Mouse (Mus musculus): ENCODE results near the gene 2810408A11Rik. TPM values are rescaled to one million over a fixed set of nuclear protein-coding genes. Genes with fewer than 3 reads are reported as not detected.

2810408A11Rik gene
- polyA plus RNA-seq, 1 experiment from 2014 or later: 10.7 TPM

DNA sequence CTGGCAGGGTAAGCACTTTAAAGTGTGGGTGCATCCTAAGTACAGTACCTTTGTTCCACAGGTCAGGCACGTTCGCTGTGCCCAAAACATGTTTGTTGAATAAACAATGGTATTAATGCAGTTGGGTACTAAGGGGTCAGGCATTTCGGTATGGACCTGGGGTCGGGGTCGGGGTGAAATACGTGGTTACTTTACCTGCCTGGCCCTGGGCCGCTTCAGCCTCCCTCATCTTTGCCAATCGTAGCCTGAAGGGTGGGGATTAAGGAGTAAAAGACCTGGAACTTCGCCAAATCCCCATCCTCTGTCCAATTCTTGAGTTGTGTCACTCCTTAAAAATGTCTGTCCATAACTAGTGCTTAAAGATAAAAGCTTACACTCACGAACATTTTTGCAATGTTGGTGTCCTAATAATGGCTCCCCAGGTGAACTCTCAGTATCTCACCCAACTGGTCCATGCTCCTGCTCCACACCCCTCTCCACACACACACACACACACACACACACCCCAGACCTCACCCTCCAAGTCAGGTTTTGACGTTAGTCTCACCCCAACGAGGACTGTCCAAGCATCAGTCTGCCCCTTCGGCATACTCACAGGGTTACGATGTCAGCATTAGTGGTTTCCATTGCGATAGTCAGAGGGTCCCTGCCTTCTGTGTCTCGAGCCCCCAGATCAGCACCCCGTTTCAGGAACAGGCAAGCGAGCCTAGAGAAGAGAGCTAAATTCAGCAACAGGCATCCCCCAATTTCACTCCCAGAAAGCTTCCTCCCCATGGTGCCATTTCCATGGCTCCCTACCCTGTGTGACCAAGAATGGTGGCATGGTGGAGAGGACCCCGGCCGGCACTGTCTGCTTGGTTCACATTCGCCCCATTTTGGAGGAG lies 18.8 kb downstream of the 2810408A11Rik start:
- no peak; the same call in 1 of the 2 replicates for ATAC-seq (replicated peaks; ENCODE audit: low FRiP score, low TSS enrichment, low read depth)
- Histone ChIP-seq H3K36me3 (ENCODE audit: control insufficient read depth, insufficient read depth, low read length) (no peaks in the 10 kb centered on the region), H3K9ac (ENCODE audit: low read length) (peak overlapping the region; percentile 55), H3K4me1 (replicated peaks; ENCODE audit: control insufficient read depth, insufficient read depth, low read length) (peaks cover 20% of the 10 kb centered on the region), H3K27ac (ENCODE audit: low read depth) (peak overlapping the region; percentile 88), H3K27me3 (replicated peaks; ENCODE audit: control insufficient read depth, insufficient read depth, low read length) (no peaks in the 10 kb centered on the region), H3K9me3 (ENCODE audit: control insufficient read depth, low read length) (no peaks in the 10 kb centered on the region), H3K4me2 (ENCODE audit: low read length) (peak overlapping the region; percentile 69), H3K4me3 (ENCODE audit: low read depth, low read length) (peak overlapping the region; percentile 52)
- 57% methylated on average over 21 of the region's 21 CpGs for WGBS
- no peak for DNase-seq (ENCODE audit: low spot score)

DNA sequence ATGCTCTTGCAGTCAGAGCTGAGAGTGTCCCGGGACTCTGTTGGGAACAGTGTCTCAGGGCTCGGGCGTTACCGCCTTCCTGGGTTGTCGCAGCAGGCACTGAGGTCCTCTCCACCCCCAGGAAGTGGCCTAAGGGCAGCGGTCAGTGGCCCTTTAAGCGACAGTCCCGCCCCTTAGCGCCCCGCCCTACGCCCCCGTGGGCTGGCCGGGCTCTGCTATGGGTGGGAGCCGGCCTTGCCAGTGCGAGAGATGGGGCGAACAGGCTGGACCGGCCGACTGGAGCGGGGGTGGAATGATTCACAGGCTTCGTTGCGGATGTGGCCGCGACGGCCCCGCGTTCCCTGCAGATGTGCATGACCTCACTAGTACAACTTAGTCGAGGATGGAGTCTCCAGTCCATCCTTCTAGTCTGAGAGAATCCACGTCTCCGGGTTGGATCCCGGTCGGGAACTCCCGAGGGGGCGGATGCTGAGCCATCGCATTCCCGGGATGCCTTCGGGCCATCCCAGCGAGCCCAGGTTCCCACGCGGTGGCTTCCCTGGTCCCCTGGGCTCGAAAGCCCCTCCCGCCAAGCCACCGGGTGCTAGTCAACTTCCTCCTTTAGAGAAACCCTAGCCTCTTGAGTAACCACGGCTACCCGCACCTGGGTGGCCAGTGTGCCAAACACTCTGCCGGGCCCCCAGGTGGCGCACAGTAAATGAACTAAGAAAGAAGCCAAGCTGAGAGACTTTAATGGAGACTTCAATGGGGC lies 19.8 kb downstream of the 2810408A11Rik start, which contains the start of gene Kctd11:
TSS of gene Kctd11 (minus strand) at position 554 of the 751 bp plus-strand sequence.
- peak within 1 kb of the TSS; percentile 88 for H3K27ac ChIP-seq (ENCODE audit: low read depth)
- WGBS: under 1% methylated on average over 46 of the region's 46 CpGs
- H3K9ac ChIP-seq (ENCODE audit: low read length): peak within 1 kb of the TSS; percentile 55
- no peaks in the 10 kb centered on the region for H3K27me3 ChIP-seq (replicated peaks; ENCODE audit: control insufficient read depth, insufficient read depth, low read length)
- no peaks in the 10 kb centered on the region for H3K9me3 ChIP-seq (ENCODE audit: control insufficient read depth, low read length)
- DNase-seq (ENCODE audit: low spot score) (peak; percentile 88), ATAC-seq (replicated peaks; ENCODE audit: low FRiP score, low TSS enrichment, low read depth) (peak; percentile 87)
- H3K4me2 ChIP-seq (ENCODE audit: low read length): peak within 1 kb of the TSS; percentile 69
- H3K36me3 ChIP-seq (ENCODE audit: control insufficient read depth, insufficient read depth, low read length): no peaks in the 10 kb centered on the region
- H3K4me3 ChIP-seq (ENCODE audit: low read depth, low read length): peak within 1 kb of the TSS; percentile 52
- H3K4me1 ChIP-seq (replicated peaks; ENCODE audit: control insufficient read depth, insufficient read depth, low read length): peaks cover 25% of the 10 kb centered on the region

DNA sequence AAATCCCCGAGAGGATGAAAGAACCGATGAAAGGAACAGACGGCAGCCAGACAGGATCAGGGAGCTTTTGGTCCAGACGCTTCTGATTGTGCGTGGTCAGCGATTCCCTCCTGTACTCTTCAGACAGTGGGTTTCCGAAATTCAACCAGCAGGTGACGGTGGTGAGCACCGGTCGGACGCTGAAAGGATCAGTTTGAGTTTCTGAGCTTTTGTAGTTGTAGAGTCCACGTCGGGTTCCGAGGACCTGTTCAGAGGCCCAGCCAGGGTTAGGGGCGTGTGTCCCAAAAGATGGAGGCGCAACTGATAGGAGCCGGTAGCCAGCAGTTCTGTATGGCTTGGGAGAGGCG lies 20.3 kb downstream of the 2810408A11Rik start:
- WGBS: 1% methylated on average over 18 of the region's 18 CpGs
- Histone ChIP-seq H3K4me3 (ENCODE audit: low read depth, low read length) (peak overlapping the region; percentile 52), H3K9me3 (ENCODE audit: control insufficient read depth, low read length) (no peaks in the 10 kb centered on the region), H3K27ac (ENCODE audit: low read depth) (peak overlapping the region; percentile 88), H3K9ac (ENCODE audit: low read length) (peak overlapping the region; percentile 55), H3K4me1 (replicated peaks; ENCODE audit: control insufficient read depth, insufficient read depth, low read length) (peaks cover 28% of the 10 kb centered on the region), H3K4me2 (ENCODE audit: low read length) (peak overlapping the region; percentile 69), H3K36me3 (ENCODE audit: control insufficient read depth, insufficient read depth, low read length) (no peaks in the 10 kb centered on the region), H3K27me3 (replicated peaks; ENCODE audit: control insufficient read depth, insufficient read depth, low read length) (no peaks in the 10 kb centered on the region)
- ATAC-seq (replicated peaks; ENCODE audit: low FRiP score, low TSS enrichment, low read depth) (peak; percentile 65), DNase-seq (ENCODE audit: low spot score) (peak; percentile 86)

DNA sequence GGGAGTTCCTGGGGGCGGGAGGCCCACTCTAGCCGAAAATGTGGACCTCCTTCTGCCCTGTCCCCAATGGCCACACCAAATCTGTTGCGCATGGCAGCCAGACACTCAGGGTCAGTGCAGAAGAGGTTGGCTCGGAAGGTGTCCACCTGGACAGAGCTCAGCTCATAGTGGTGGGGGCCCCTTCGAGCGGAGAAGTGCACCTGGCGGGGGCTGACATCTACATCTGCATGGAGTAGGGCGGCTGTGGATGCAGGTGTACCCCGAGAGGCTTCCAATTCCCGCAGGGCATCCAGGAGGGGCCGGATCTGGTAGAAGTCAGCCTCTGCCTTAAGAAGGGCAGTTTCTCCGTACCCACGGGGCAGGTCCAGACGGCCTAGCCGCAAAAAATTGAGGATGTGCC lies 21.1 kb downstream of the 2810408A11Rik start:
- 47% methylated on average over 15 of the region's 15 CpGs for WGBS
- H3K27ac ChIP-seq (ENCODE audit: low read depth): no peak overlapping the region
- H3K36me3 ChIP-seq (ENCODE audit: control insufficient read depth, insufficient read depth, low read length): no peaks in the 10 kb centered on the region
- no peaks in the 10 kb centered on the region for H3K27me3 ChIP-seq (replicated peaks; ENCODE audit: control insufficient read depth, insufficient read depth, low read length)
- peak overlapping the region; percentile 55 for H3K9ac ChIP-seq (ENCODE audit: low read length)
- H3K4me2 ChIP-seq (ENCODE audit: low read length): peak overlapping the region; percentile 69
- peaks cover 28% of the 10 kb centered on the region for H3K4me1 ChIP-seq (replicated peaks; ENCODE audit: control insufficient read depth, insufficient read depth, low read length)
- H3K9me3 ChIP-seq (ENCODE audit: control insufficient read depth, low read length): no peaks in the 10 kb centered on the region
- no peak for DNase-seq (ENCODE audit: low spot score)
- ATAC-seq (replicated peaks; ENCODE audit: low FRiP score, low TSS enrichment, low read depth): no peak
- H3K4me3 ChIP-seq (ENCODE audit: low read depth, low read length): peak overlapping the region; percentile 52

DNA sequence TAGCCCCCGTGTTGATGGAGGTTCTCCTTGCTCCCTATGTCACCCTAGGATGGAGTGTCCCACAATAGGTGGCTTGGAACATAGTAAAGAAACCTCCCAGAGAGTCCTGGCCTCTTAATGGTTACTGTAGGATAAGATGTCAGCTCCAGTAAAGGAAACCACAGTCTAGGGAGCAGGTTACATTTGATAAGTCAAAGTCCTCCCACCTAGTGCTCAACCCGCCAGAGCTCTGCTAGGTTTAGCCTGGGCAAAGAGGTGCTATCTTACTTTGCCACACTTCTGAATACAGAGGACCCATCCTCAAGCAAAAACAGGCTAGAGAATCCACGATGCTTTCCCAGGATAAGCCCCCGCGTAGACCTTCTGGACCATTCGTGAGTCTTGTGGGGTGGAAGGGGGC lies 21.8 kb downstream of the 2810408A11Rik start:
- WGBS: 85% methylated on average over 6 of the region's 6 CpGs
- no peaks in the 10 kb centered on the region for H3K27me3 ChIP-seq (replicated peaks; ENCODE audit: control insufficient read depth, insufficient read depth, low read length)
- no peak overlapping the region for H3K27ac ChIP-seq (ENCODE audit: low read depth)
- DNase-seq (ENCODE audit: low spot score): no peak
- no peaks in the 10 kb centered on the region for H3K9me3 ChIP-seq (ENCODE audit: control insufficient read depth, low read length)
- H3K36me3 ChIP-seq (ENCODE audit: control insufficient read depth, insufficient read depth, low read length): no peaks in the 10 kb centered on the region
- no peak for ATAC-seq (replicated peaks; ENCODE audit: low FRiP score, low TSS enrichment, low read depth)
- peak overlapping the region; percentile 69 for H3K4me2 ChIP-seq (ENCODE audit: low read length)
- H3K9ac ChIP-seq (ENCODE audit: low read length): no peak overlapping the region
- no peak overlapping the region for H3K4me3 ChIP-seq (ENCODE audit: low read depth, low read length)
- H3K4me1 ChIP-seq (replicated peaks; ENCODE audit: control insufficient read depth, insufficient read depth, low read length): peaks cover 28% of the 10 kb centered on the region

DNA sequence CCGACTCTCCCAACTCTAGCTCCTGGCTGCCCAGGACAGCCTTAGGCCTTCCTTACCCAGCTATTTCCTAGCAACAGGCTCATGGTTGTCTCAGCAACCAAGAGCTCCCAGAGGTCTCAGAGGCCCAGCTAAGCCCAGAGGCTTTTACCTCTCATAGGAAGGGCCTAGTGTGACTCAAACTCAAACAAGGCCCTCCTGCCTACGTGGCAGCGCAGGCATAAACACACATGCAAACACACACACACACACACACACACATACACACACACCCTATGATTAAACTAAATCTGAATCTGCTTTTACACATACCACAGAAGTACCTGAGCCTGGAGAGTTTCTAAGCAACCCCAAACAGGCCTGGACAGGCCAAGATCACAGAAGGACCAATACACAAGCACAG lies 22.4 kb downstream of the 2810408A11Rik start:
- H3K4me1 ChIP-seq (replicated peaks; ENCODE audit: control insufficient read depth, insufficient read depth, low read length): peaks cover 28% of the 10 kb centered on the region
- H3K27ac ChIP-seq (ENCODE audit: low read depth): no peak overlapping the region
- ATAC-seq (replicated peaks; ENCODE audit: low FRiP score, low TSS enrichment, low read depth): no peak
- no peaks in the 10 kb centered on the region for H3K27me3 ChIP-seq (replicated peaks; ENCODE audit: control insufficient read depth, insufficient read depth, low read length)
- H3K9me3 ChIP-seq (ENCODE audit: control insufficient read depth, low read length): no peaks in the 10 kb centered on the region
- no peak overlapping the region for H3K4me3 ChIP-seq (ENCODE audit: low read depth, low read length)
- H3K36me3 ChIP-seq (ENCODE audit: control insufficient read depth, insufficient read depth, low read length): no peaks in the 10 kb centered on the region
- DNase-seq (ENCODE audit: low spot score): no peak
- 84% methylated on average over 3 of the region's 3 CpGs for WGBS
- H3K9ac ChIP-seq (ENCODE audit: low read length): no peak overlapping the region
- H3K4me2 ChIP-seq (ENCODE audit: low read length): no peak overlapping the region

DNA sequence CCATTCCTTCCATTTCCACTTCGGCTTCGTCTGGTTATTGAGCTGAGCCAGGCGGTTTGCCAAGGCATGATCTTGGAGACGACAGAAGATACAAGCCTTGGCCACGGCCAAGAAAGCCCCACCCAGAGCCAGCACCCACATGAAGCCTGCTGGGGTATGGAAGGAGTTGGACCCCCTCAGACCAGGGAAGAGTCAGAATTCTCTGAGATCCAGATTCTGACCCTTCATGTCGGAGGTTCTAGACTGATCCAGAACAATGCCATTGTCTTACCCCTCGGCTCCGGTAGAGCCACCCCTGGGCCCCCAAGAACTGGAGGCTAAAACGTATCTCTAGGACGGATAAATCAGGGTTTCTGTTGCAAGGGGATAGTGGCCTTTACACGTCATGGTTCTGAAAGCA lies 22.9 kb downstream of the 2810408A11Rik start, which contains the start of gene Tmem95:
TSS of gene Tmem95 (minus strand) at position 141 of the 400 bp plus-strand sequence.
- H3K4me3 ChIP-seq (ENCODE audit: low read depth, low read length): no peak within 1 kb of the TSS
- no peaks in the 10 kb centered on the region for H3K27me3 ChIP-seq (replicated peaks; ENCODE audit: control insufficient read depth, insufficient read depth, low read length)
- peak within 1 kb of the TSS; percentile 22; the same call in 1 of the 2 replicates for H3K27ac ChIP-seq (ENCODE audit: low read depth)
- no peaks in the 10 kb centered on the region for H3K36me3 ChIP-seq (ENCODE audit: control insufficient read depth, insufficient read depth, low read length)
- no peaks in the 10 kb centered on the region for H3K9me3 ChIP-seq (ENCODE audit: control insufficient read depth, low read length)
- H3K4me2 ChIP-seq (ENCODE audit: low read length): peak within 1 kb of the TSS; percentile 16; the same call in 1 of the 2 replicates
- peaks cover 28% of the 10 kb centered on the region for H3K4me1 ChIP-seq (replicated peaks; ENCODE audit: control insufficient read depth, insufficient read depth, low read length)
- DNase-seq (ENCODE audit: low spot score): no peak
- 89% methylated on average over 11 of the region's 11 CpGs for WGBS
- no peak for ATAC-seq (replicated peaks; ENCODE audit: low FRiP score, low TSS enrichment, low read depth)
- H3K9ac ChIP-seq (ENCODE audit: low read length): no peak within 1 kb of the TSS

DNA sequence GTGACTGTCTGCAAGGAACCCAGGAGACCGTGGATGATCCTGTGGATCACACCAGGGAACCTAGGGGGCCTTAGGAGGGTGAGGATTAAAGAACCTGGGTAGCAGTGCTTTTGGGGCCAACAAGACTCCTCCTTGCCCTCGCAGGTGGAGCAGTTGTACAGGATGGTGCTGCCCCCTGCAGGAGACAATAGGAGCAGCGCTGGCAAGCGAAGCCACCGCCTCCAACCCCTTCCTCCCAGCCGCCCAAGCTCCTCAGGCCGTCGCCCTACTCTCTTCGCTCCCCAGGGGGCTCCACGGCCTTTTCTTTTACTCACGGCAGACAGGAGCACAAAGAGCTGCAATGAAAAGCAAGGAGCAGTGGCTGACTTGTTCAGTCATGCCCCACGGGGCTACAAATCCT lies 23.9 kb downstream of the 2810408A11Rik start:
- peaks cover 28% of the 10 kb centered on the region for H3K4me1 ChIP-seq (replicated peaks; ENCODE audit: control insufficient read depth, insufficient read depth, low read length)
- H3K9me3 ChIP-seq (ENCODE audit: control insufficient read depth, low read length): no peaks in the 10 kb centered on the region
- H3K27ac ChIP-seq (ENCODE audit: low read depth): peak overlapping the region; percentile 22; the same call in 1 of the 2 replicates
- H3K4me2 ChIP-seq (ENCODE audit: low read length): peak overlapping the region; percentile 16; the same call in 1 of the 2 replicates
- 0 out of 2 replicates have a peak, but pooled peaks have one; percentile 6 for ATAC-seq (replicated peaks; ENCODE audit: low FRiP score, low TSS enrichment, low read depth)
- H3K27me3 ChIP-seq (replicated peaks; ENCODE audit: control insufficient read depth, insufficient read depth, low read length): no peaks in the 10 kb centered on the region
- H3K36me3 ChIP-seq (ENCODE audit: control insufficient read depth, insufficient read depth, low read length): no peaks in the 10 kb centered on the region
- H3K9ac ChIP-seq (ENCODE audit: low read length): no peak overlapping the region
- no peak overlapping the region for H3K4me3 ChIP-seq (ENCODE audit: low read depth, low read length)
- DNase-seq (ENCODE audit: low spot score): peak; percentile 93
- WGBS: 5% methylated on average over 12 of the region's 12 CpGs

Data from intestine, embryonic 14.5 days (tissue).